Mouse (Mus musculus): ENCODE data around the gene Unc5b. TPM values are rescaled to one million over a fixed set of nuclear protein-coding genes. Genes with fewer than 3 reads are reported as not detected.

The Unc5b gene
- polyA plus RNA-seq, 1 experiment from 2014 or later = 1.3 TPM

GRCm38 (mm10) chr10:60762126-60762525, 69.3 kb downstream of the Unc5b start:
- 0 out of 2 replicates have a peak, but pooled peaks cover 3% of the 10 kb centered on the region for H3K9me3 ChIP-seq (replicated peaks)
- H3K36me3 ChIP-seq = no peaks in the 10 kb centered on the region
- H3K4me3 ChIP-seq = no peak overlapping the region
- H3K9ac ChIP-seq = no peak overlapping the region
- H3K4me2 ChIP-seq = no peak overlapping the region
- 65% methylated on average over 1 of the region's 1 CpGs for WGBS (ENCODE audit: insufficient replicate concordance)
- no peak overlapping the region for H3K27ac ChIP-seq
- H3K27me3 ChIP-seq (replicated peaks) = 0 out of 2 replicates have a peak, but pooled peaks cover 3% of the 10 kb centered on the region
- ATAC-seq = no peak
- no peaks in the 10 kb centered on the region for H3K4me1 ChIP-seq

- no peaks in the 10 kb centered on the region for H3K4me1 ChIP-seq
- H3K27me3 ChIP-seq (replicated peaks) = 0 out of 2 replicates have a peak, but pooled peaks cover 3% of the 10 kb centered on the region
- no peak overlapping the region for H3K9ac ChIP-seq
- no peak overlapping the region for H3K27ac ChIP-seq
- peak; percentile 63 for ATAC-seq
- H3K36me3 ChIP-seq = no peaks in the 10 kb centered on the region
- no peak overlapping the region for H3K4me3 ChIP-seq
- peaks cover 7% of the 10 kb centered on the region; the same call in 1 of the 2 replicates for H3K9me3 ChIP-seq (replicated peaks)
- H3K4me2 ChIP-seq = no peak overlapping the region
- 5% methylated on average over 14 of the region's 14 CpGs for WGBS (ENCODE audit: insufficient replicate concordance)
These were observed 71.0 kb downstream of the Unc5b start for GRCm38 (mm10) chr10:60760377-60760776.

GRCm38 (mm10) chr10:60756992-60757391, 74.4 kb downstream of the Unc5b start:
- Histone ChIP-seq H3K27me3 (replicated peaks) (0 out of 2 replicates have a peak, but pooled peaks cover 3% of the 10 kb centered on the region), H3K4me1 (peaks cover 12% of the 10 kb centered on the region), H3K9me3 (replicated peaks) (peaks cover 7% of the 10 kb centered on the region; the same call in 1 of the 2 replicates), H3K4me2 (no peak overlapping the region), H3K4me3 (no peak overlapping the region), H3K9ac (no peak overlapping the region), H3K36me3 (no peaks in the 10 kb centered on the region), H3K27ac (no peak overlapping the region)
- WGBS (ENCODE audit: insufficient replicate concordance) = 8% methylated on average over 7 of the region's 7 CpGs
- no peak for ATAC-seq

GRCm38 (mm10) chr10:60756146-60756545, 75.2 kb downstream of the Unc5b start:
- H3K4me3 ChIP-seq = no peak overlapping the region

GRCm38 (mm10) chr10:60753941-60754340, 77.4 kb downstream of the Unc5b start:
- Histone ChIP-seq H3K9me3 (replicated peaks) (peaks cover 7% of the 10 kb centered on the region; the same call in 1 of the 2 replicates), H3K27ac (no peak overlapping the region), H3K9ac (no peak overlapping the region), H3K4me1 (peaks cover 20% of the 10 kb centered on the region), H3K4me3 (no peak overlapping the region), H3K36me3 (no peaks in the 10 kb centered on the region), H3K27me3 (replicated peaks) (no peaks in the 10 kb centered on the region), H3K4me2 (no peak overlapping the region)
- 77% methylated on average over 8 of the region's 8 CpGs for WGBS (ENCODE audit: insufficient replicate concordance)
- no peak for ATAC-seq

More at GRCm38 (mm10) chr10:60756146-60756545, 75.2 kb downstream of the Unc5b start:
- Histone ChIP-seq H3K4me2 (no peak overlapping the region), H3K9me3 (replicated peaks) (peaks cover 7% of the 10 kb centered on the region; the same call in 1 of the 2 replicates), H3K27ac (no peak overlapping the region), H3K27me3 (replicated peaks) (0 out of 2 replicates have a peak, but pooled peaks cover 3% of the 10 kb centered on the region), H3K36me3 (no peaks in the 10 kb centered on the region), H3K4me1 (peaks cover 20% of the 10 kb centered on the region), H3K9ac (no peak overlapping the region)
- ATAC-seq = no peak

- WGBS (ENCODE audit: insufficient replicate concordance) = 75% methylated on average over 9 of the region's 9 CpGs
- no peak overlapping the region for H3K27ac ChIP-seq
These were observed 78.1 kb downstream of the Unc5b start for GRCm38 (mm10) chr10:60753261-60753660.

GRCm38 (mm10) chr10:60752040-60753020, 79.1 kb downstream of the Unc5b start, which contains the start of gene Slc29a3:
TSS of gene Slc29a3 (minus strand) at chr10:60752794.
- Histone ChIP-seq H3K9me3 (replicated peaks) (peaks cover 5% of the 10 kb centered on the region; the same call in 1 of the 2 replicates), H3K36me3 (no peaks in the 10 kb centered on the region), H3K9ac (peak within 1 kb of the TSS; percentile 79), H3K27ac (peak within 1 kb of the TSS; percentile 37; the same call in 1 of the 2 replicates), H3K4me1 (peaks cover 20% of the 10 kb centered on the region), H3K4me3 (peak within 1 kb of the TSS; percentile 62), H3K27me3 (replicated peaks) (no peaks in the 10 kb centered on the region), H3K4me2 (peak within 1 kb of the TSS; percentile 76)
- ATAC-seq = peak; percentile 93
- WGBS (ENCODE audit: insufficient replicate concordance) = 10% methylated on average over 39 of the region's 41 CpGs

More at GRCm38 (mm10) chr10:60753261-60753660, 78.1 kb downstream of the Unc5b start:
- ATAC-seq = no peak
- Histone ChIP-seq H3K27me3 (replicated peaks) (no peaks in the 10 kb centered on the region), H3K9ac (0 out of 2 replicates have a peak overlapping the region, but pooled peaks have one; percentile 42), H3K4me1 (peaks cover 20% of the 10 kb centered on the region), H3K4me2 (peak overlapping the region; percentile 76), H3K9me3 (replicated peaks) (peaks cover 7% of the 10 kb centered on the region; the same call in 1 of the 2 replicates), H3K4me3 (no peak overlapping the region), H3K36me3 (no peaks in the 10 kb centered on the region)

GRCm38 (mm10) chr10:60747667-60748212, 83.6 kb downstream of the Unc5b start:
- Histone ChIP-seq H3K9ac (no peak overlapping the region), H3K27me3 (replicated peaks) (no peaks in the 10 kb centered on the region), H3K9me3 (replicated peaks) (no peaks in the 10 kb centered on the region), H3K4me2 (no peak overlapping the region), H3K36me3 (no peaks in the 10 kb centered on the region), H3K4me1 (peaks cover 13% of the 10 kb centered on the region), H3K27ac (no peak overlapping the region), H3K4me3 (no peak overlapping the region)
- 73% methylated on average over 6 of the region's 6 CpGs for WGBS (ENCODE audit: insufficient replicate concordance)
- ATAC-seq = no peak

GRCm38 (mm10) chr10:60746512-60746911, 84.9 kb downstream of the Unc5b start:
- ATAC-seq = no peak
- Histone ChIP-seq H3K4me2 (no peak overlapping the region), H3K9me3 (replicated peaks) (no peaks in the 10 kb centered on the region), H3K4me1 (peaks cover 3% of the 10 kb centered on the region; the same call in 1 of the 2 replicates), H3K4me3 (no peak overlapping the region), H3K9ac (no peak overlapping the region), H3K27me3 (replicated peaks) (no peaks in the 10 kb centered on the region), H3K27ac (no peak overlapping the region), H3K36me3 (0 out of 2 replicates have a peak, but pooled peaks cover 3% of the 10 kb centered on the region)
- 70% methylated on average over 2 of the region's 2 CpGs for WGBS (ENCODE audit: insufficient replicate concordance)

- no peak overlapping the region for H3K9ac ChIP-seq
- H3K4me2 ChIP-seq = no peak overlapping the region
- H3K9me3 ChIP-seq (replicated peaks) = no peaks in the 10 kb centered on the region
- ATAC-seq = no peak
- no peak overlapping the region for H3K27ac ChIP-seq
- no peaks in the 10 kb centered on the region for H3K27me3 ChIP-seq (replicated peaks)
- no peak overlapping the region for H3K4me3 ChIP-seq
- WGBS (ENCODE audit: insufficient replicate concordance) = 72% methylated on average over 14 of the region's 14 CpGs
- H3K36me3 ChIP-seq = 0 out of 2 replicates have a peak, but pooled peaks cover 3% of the 10 kb centered on the region
- no peaks in the 10 kb centered on the region for H3K4me1 ChIP-seq
These were observed 86.7 kb downstream of the Unc5b start for GRCm38 (mm10) chr10:60744543-60745290.

GRCm38 (mm10) chr10:60743681-60744080, 87.7 kb downstream of the Unc5b start:
- 57% methylated on average over 9 of the region's 9 CpGs for WGBS (ENCODE audit: insufficient replicate concordance)

More at GRCm38 (mm10) chr10:60743681-60744080, 87.7 kb downstream of the Unc5b start:
- Histone ChIP-seq H3K9me3 (replicated peaks) (no peaks in the 10 kb centered on the region), H3K27me3 (replicated peaks) (no peaks in the 10 kb centered on the region), H3K9ac (no peak overlapping the region), H3K36me3 (0 out of 2 replicates have a peak, but pooled peaks cover 3% of the 10 kb centered on the region), H3K4me1 (no peaks in the 10 kb centered on the region), H3K27ac (no peak overlapping the region), H3K4me3 (no peak overlapping the region), H3K4me2 (no peak overlapping the region)
- ATAC-seq = no peak

All from liver, embryonic 12.5 days (tissue).